Mouse (Mus musculus) olfactory bulb, adult 2 months (tissue): ENCODE data around the gene Acat1. TPM values are rescaled to one million over a fixed set of nuclear protein-coding genes. Genes with fewer than 3 reads are reported as not detected.

Experiments used
- H3K27ac ChIP-seq: fragments of 200-500 bp; 2 replicates; pipeline ENCODE4 v1.5.1; 2012; ENCODE audit warnings: low read depth, low read length; ENCODE audit not compliant: insufficient read depth
- H3K4me1 ChIP-seq: fragments of 200-500 bp; 2 replicates; pipeline ENCODE4 v1.6.1; 2012; ENCODE audit warnings: low read length; ENCODE audit not compliant: control insufficient read depth, insufficient read depth
- H3K4me3 ChIP-seq: fragments of 200-500 bp; 2 replicates; pipeline ENCODE4 v1.5.1; 2012; ENCODE audit warnings: mild to moderate bottlenecking, low read depth, low read length, moderate library complexity; ENCODE audit not compliant: insufficient read depth
- CTCF ChIP-seq: fragments of 200-500 bp; IDR thresholded peaks from 2 replicates; pipeline ENCODE4 v1.5.1; 2012; ENCODE audit warnings: low read depth, mild to moderate bottlenecking, low read length, moderate library complexity; ENCODE audit not compliant: insufficient read depth
- POLR2A ChIP-seq: fragments of 200-500 bp; IDR thresholded peaks from 2 replicates; pipeline ENCODE4 v1.6.1; 2012; ENCODE audit warnings: mild to moderate bottlenecking, low read depth, low read length, moderate library complexity; ENCODE audit not compliant: insufficient read depth
- WGBS: fragments of 180-500 bp; shearing (Covaris S2); methylation state at CpG from one replicate; pipeline ENCODE4 v1.1.7; 2018; 5-methylcytosine and 5-hydroxymethylcytosine counted together
- polyA plus RNA-seq: library from polyadenylated mRNA; stranded (reverse); fragments of >200 nt; gene quantifications from 2 replicates; pipeline ENCODE4 v1.2.4, GENCODE M21; 2012; ENCODE audit warnings: low replicate concordance; ENCODE audit not compliant: missing spikeins, insufficient read depth, insufficient read length

The Acat1 gene
- polyA plus RNA-seq, 1 experiment, result not detected

DNA sequence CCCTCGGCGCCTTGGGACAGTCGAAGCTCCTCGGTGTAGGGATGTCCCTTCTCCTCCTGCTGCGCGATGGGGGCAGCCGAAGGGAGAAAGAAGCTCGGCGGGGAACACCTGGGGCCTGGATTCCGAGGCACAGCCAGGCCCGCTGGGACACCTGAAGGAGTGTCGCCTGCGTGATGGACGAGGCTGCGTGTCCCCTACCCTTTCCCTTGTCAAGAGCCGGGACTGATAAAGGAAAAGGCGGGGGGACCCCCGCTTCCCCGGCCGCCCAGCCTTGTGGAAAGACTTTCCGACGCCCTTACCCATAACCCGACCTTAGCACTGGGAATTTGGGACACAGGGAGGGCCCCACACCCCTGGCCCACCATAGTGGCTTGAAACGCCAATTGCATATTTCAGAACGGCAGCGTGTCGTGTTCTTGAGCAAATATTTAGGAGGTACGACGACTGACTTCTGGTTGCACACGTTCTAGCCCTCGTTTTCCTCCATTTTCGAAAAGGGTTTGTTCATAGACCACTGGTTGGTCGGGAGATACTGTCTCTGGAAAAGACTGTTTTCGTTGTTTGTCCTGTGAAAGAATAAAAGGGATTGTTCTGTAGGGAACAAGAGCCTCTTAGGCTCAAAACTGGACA is 72.7 kb downstream of the Acat1 start:
- 0 out of 2 replicates have a peak, but pooled peaks have one; percentile 10 for TF ChIP-seq POLR2A
- TF ChIP-seq CTCF, result no peak
- peak overlapping the region; percentile 85 for H3K4me3 ChIP-seq
- under 1% methylated on average over 34 of the region's 34 CpGs for WGBS

DNA sequence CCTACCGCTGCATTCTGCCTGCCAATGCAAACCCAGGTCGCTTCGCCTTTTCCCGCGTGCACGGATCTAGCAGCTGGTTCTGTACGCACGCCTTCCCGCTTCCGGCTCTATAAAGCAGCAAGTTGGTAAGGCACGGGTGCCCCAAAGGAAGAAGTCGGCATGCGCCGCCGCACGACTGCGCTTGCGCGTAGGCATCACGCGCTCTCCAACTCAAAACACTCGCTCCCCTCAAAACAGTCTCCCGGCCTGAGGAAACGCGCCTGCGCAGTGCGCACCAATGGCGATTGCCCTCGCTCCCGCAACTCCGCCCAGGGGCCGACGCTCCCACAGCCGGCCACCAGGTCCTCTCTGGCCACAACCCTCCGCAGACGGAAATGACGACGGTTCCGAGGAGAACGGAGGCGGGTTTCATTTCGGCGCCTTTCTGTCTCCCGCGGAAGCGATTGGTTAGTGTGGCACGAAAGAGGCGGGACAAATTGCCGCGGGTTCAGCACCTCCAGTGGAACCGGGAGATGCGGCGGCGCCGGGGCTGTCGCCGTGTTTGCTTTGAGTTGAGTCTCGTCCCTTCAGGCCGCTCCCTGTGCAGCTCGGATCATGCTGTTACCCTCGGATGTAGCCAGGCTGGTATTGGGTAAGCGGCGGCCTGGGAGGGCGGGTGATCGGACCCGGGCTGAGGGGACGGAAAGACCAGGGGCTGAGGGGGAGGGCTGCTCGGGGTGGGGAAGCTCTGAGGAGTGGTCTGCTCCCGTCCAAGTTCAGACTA is 73.4 kb downstream of the Acat1 start, which contains the start of the genes Atm and Npat:
Atm (minus strand) TSS at position 183 of the 763 bp plus-strand sequence.
Npat (plus strand) TSS at position 490 of the 763 bp plus-strand sequence.
- peak within 1 kb of the TSS; percentile 47; the same call in 1 of the 2 replicates for H3K27ac ChIP-seq
- H3K4me3 ChIP-seq, result peak within 1 kb of the TSS; percentile 85
- under 1% methylated on average over 69 of the region's 69 CpGs for whole genome bisulfite sequencing
- H3K4me1 ChIP-seq, result 0 out of 2 replicates have a peak, but pooled peaks cover 2% of the 10 kb centered on the region
- TF ChIP-seq POLR2A (peak; percentile 31), CTCF (no peak)

More for the DNA sequence above, 72.7 kb downstream of the Acat1 start:
- Histone ChIP-seq H3K4me1 (0 out of 2 replicates have a peak, but pooled peaks cover 2% of the 10 kb centered on the region), H3K27ac (no peak overlapping the region)

- H3K4me1 ChIP-seq, result 0 out of 2 replicates have a peak, but pooled peaks cover 2% of the 10 kb centered on the region
- no peak for TF ChIP-seq CTCF
- TF ChIP-seq POLR2A, result no peak
- 13% methylated on average over 17 of the region's 17 CpGs for WGBS
- H3K27ac ChIP-seq, result no peak overlapping the region
- H3K4me3 ChIP-seq, result peak overlapping the region; percentile 62
These were observed 74.5 kb downstream of the Acat1 start for GRCm38 (mm10) chr9:53535416-53536320.

Other genes with a start within 250 kb of the Acat1 start
- gene Kdelc2, start 226.4 kb downstream of the Acat1 start, polyA plus RNA-seq, result not detected in 2 replicates
- gene 4930550C14Rik, start 208.1 kb downstream of the Acat1 start, polyA plus RNA-seq, result not detected in 2 replicates
- gene Atm, start 73.6 kb downstream of the Acat1 start, polyA plus RNA-seq, result not detected in 2 replicates
- not detected in 2 replicates for gene Npat, start 73.3 kb downstream of the Acat1 start, polyA plus RNA-seq
- not detected in 2 replicates for gene Cul5, start 59.6 kb upstream of the Acat1 start, polyA plus RNA-seq
- gene Rab39, start 95.8 kb upstream of the Acat1 start, polyA plus RNA-seq, result not detected in 2 replicates
- gene Slc35f2, start 161.2 kb upstream of the Acat1 start, polyA plus RNA-seq, result not detected in 2 replicates
- not detected in 2 replicates for gene Sln, start 239.8 kb upstream of the Acat1 start, polyA plus RNA-seq